Mouse (Mus musculus) B cell, adult 2 months (primary cell): ENCODE measurements around the gene Gm21885.
"Not testable (repeated sequence)": the region's sequence is repeated elsewhere in the genome, so short reads cannot be mapped to it uniquely, and the experiment has no call there.

ENCODE experiments used
- DNase-seq, 2 experiments: peaks; one replicate each; pipeline ENCODE4 v3.0.0; 2022

The Gm21885 gene

GRCm38 (mm10) chr11:94281199-94282181 lies at the start of gene Gm21885:
Gene Gm21885, plus strand, starts transcription at chr11:94281873.
- no peak for DNase-seq

DNA sequence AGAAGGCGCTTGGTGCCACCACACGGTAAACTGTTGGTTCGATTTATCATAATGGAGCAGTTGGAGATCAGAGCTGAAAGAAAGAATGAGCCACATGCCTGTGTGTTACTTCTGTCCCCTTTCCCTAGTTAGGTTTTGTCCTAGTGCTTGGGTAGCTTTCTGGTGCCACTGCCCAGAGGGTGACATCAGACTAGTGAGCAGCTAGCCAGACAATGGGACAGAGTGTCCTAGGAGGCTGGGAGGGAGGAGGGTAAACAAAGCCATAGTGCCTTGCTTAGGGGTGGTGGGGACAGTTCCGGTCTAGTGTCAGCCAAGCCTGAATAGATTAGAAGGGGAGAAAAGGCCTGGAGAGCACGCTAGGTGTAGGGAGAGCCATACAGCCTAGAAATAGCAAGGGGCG lies 48.3 kb upstream of the Gm21885 start:
- DNase-seq = no peak

GRCm38 (mm10) chr11:94234380-94234779 lies 47.3 kb upstream of the Gm21885 start:
- no peak for DNase-seq

DNA sequence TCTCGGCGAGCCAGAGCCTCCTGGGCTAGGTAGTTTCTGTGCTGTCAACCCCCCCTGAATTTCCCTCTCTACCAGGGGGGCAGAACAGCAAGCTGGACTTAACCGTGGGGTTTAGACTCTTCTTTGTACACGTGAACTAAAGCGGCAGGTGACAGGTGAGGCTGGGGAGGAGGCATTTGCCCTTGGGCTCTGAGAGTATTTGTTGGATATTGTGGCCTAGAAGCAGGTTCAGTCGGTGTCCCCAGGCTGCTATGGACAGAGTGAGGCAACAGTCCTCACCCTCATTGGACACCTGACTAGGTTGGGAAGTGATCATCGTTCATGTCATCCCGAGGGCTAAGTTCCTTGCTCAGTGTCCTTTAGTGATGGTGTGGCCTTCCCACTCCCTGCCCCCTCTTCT lies 46.8 kb upstream of the Gm21885 start:
- DNase-seq = no peak

- peak; percentile 68 to 75 for DNase-seq
These were observed 45.6 kb upstream of the Gm21885 start for GRCm38 (mm10) chr11:94236074-94236473.

GRCm38 (mm10) chr11:94238786-94239185 lies 42.9 kb upstream of the Gm21885 start:
- no peak for DNase-seq

- no peak for DNase-seq
These were observed 42.0 kb upstream of the Gm21885 start for GRCm38 (mm10) chr11:94239706-94240105.

DNA sequence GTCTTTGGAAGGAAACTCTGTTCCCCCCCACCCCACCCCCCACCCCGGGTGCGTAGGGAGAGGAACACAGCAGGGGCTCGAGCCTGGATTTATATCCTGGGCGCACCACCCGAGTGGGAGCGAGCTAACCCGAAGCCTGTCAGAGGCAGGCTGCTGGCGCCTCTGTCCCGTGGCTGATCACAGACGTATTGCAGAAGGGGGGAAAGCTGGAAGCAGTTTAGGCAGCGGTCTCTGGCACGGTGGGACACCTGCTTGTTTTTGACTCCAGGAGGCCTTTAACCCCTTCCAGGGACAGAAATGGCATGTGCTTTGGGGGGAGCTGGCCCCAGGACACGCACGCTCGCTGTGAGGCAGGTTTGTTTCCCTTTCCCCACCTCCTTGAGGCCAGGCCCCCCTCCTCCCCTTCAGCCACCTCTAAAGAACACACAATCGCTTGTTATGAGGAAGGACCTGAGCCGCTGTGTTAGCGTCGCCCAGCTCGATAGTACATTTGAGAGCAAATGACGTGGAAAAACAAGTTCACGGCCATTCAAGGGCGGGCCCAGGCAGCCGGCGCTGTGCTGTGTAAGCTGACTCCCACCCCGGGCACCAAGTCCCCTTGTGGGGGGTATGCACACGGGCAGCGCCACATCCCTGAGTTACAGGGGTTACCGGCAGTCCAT lies 38.8 kb upstream of the Gm21885 start:
- DNase-seq = no peak

GRCm38 (mm10) chr11:94243422-94244180 lies 38.1 kb upstream of the Gm21885 start:
- no peak for DNase-seq

DNA sequence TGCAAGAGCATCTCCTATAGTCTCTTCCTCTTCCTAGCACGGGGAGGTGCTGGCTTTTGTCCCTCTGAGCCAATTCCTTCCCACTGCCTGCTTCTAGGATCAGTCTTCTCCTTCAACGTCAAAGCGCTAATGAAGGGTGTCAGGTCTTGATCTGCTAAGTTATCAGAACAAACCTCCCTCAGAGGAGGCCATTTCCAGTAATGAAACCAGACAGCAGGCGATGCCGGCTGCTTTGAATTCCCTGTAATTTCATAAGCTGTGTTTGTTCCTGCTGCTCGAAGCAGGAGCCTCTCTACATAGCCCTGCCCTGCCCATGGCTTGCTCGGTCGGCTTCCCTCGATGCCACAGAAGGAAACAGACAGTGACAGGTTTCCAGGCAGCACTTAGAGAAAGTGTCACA lies 37.3 kb upstream of the Gm21885 start:
- no peak for DNase-seq

DNA sequence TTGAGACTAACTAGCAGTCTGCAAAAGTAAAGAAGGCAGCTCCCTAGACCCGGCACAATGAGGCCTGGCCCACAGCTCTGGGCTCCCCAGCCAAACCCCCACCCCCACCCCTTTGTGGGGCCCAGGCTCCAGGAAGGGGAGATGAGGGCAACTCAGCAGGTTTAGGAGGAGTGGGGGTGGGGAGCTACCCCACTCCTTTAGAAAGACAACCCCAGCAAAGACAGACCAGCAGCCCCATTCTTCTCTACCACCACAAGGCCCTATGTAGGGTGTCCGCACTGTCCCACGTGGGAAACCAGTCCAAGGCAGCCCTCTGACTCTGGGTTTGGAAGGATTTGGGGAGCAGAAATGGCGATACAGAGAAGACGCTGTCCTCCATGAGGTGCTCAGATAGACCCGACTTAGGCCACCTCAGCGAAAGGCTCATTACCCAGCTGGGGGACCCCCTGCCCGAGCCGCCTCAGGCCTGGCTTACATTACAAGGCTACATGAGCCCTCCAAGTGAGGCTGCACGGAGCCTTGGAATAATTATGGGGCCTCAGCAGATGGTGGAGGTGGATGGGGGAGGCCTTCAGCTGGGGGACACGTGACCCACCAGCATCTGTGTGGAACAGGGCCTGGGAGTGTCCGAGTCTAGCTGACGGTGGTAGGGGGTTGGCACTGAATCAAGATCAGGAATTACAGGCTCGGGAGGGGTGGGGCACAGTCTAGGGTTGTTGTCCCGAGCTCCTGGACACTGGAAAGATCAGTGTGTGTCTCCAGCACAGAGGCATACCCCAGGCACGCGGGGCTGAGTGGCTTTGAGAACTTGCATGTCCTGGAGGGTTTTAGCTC lies 35.5 kb upstream of the Gm21885 start, which contains the start of gene Wfikkn2:
Wfikkn2 (minus strand) TSS at position 51 of the 834 bp plus-strand sequence.
- no peak for DNase-seq

DNA sequence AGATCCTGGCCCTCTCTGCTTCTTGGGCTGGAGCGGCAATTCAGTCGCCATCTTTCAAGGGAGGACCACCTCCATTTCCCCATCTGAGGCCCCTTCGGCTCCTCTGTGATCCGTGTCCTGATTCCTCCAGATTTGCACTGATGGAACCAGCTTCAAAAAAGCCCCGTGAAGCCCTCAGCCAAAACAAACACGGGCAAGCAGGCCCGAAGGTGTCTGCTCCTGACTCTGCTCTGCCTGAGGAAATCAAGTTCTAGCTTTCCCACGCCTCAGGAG lies 34.9 kb upstream of the Gm21885 start:
- no peak for DNase-seq

DNA sequence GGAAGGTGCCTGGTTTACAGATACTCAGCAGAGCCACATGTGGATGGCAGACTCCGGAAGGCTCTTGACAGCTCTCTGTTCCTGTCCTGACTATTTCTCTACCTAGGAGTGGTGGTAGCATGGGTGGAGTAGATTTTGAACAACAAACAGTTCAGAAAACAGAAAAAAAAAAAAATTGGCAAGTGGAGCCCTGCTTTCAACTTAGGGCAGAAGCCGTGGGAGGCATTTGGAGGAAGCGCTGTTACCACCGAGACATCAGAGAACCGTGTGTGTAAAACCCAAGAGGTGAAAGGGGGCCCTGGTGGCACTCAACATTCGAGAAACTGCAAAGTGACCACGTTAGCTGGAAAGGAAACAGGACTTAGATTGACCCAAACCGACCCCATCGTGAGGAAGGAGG lies 28.5 kb upstream of the Gm21885 start:
- no peak for DNase-seq

DNA sequence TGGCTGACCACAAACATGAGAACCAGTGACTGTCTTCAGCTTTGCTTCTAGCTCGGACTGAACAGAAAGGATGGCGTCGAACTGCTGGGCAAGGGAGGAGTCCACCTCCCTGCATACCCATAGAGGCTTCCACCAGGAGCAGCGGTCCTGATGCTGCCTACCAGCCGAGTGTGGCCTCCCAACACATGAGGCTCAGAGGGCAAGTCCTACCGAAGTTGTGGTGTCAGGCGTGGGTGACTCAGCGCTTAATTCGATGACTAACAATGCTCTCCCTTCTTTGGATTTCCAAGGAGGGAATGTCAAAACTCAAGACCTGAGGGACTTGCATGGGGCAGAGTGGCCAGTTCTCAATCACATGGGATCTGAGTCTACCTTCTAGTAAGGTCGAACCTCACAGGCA lies 28.0 kb upstream of the Gm21885 start:
- DNase-seq = no peak

- no peak for DNase-seq
These were observed 25.9 kb upstream of the Gm21885 start for GRCm38 (mm10) chr11:94255733-94256132.

GRCm38 (mm10) chr11:94257987-94258386 lies 23.7 kb upstream of the Gm21885 start:
- no peak for DNase-seq

DNA sequence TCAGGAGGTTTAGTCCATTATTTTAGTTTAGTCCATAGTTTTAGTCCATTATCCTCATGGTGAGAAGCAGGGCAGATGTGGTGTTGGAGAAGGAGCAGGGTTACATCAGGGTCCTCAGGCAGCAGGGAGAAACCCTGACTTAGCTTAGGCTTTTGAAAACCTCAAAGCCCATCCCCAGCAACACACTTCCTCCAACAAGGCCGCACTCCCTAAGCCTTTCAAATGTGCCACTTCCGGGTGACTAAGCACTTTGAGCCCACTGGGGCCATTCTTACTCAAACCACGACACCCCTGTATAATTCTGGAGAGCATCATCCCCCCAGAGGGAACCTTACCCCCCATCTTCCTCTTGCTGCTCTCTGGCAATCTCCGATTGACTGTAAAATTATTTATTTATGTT lies 21.9 kb upstream of the Gm21885 start:
- no peak for DNase-seq

GRCm38 (mm10) chr11:94261585-94262370 lies 19.9 kb upstream of the Gm21885 start:
- DNase-seq = no peak

GRCm38 (mm10) chr11:94265134-94265785 lies 16.4 kb upstream of the Gm21885 start:
- DNase-seq = peak; percentile 40 to 55

DNA sequence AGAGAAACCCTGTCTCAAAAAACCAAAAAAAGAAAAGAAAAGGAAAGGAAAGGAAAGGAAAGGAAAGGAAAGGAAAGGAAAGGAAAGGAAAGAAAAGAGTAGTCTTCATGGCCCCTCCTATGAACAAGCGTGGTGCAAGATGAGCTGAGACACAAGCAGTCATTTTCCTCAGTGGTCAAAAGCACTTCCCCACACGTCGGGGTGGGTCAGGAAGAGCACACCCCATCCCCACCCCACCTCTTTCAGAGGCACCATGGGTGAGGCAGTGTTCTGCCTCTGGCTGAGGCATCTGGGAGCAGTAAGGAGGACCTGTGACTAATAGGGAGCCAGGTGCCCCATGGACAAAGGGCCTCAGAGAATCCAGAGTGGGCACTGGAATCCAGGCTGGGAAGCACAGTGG lies 15.5 kb upstream of the Gm21885 start:
- DNase-seq = not testable (repeated sequence)

- DNase-seq = no peak
These were observed 12.9 kb upstream of the Gm21885 start for GRCm38 (mm10) chr11:94268761-94269160.
